Mouse (Mus musculus): ENCODE measurements around the gene Rpgrip1. TPM values are rescaled to one million over a fixed set of nuclear protein-coding genes. Genes with fewer than 3 reads are reported as not detected.
"Not testable (repeated sequence)": the region's sequence is repeated elsewhere in the genome, so short reads cannot be mapped to it uniquely, and the experiment has no call there.

Rpgrip1 gene
- total RNA-seq (2014; rRNA removed) (1.6 and 3.2 TPM in 2 replicates), polyA plus RNA-seq (2015; fragmentation: Nextera tagmentation; extraction: Ambion mirVana) (50.1 and 50.6 TPM in 2 replicates)

- DNase-seq (no peak), ATAC-seq (no peak)
- Histone ChIP-seq H3K9me3 (ENCODE audit: low read length) (no peaks in the 10 kb centered on the region), H3K36me3 (ENCODE audit: insufficient read depth) (no peaks in the 10 kb centered on the region), H3K4me2 (ENCODE audit: low read depth) (no peak within 1 kb of the TSS), H3K4me3 (ENCODE audit: low read depth, low read length) (no peak within 1 kb of the TSS), H3K9ac (no peak within 1 kb of the TSS), H3K27ac (ENCODE audit: low read depth, low read length) (no peak within 1 kb of the TSS), H3K4me1 (ENCODE audit: insufficient read depth) (no peaks in the 10 kb centered on the region), H3K27me3 (ENCODE audit: insufficient read depth, low read length) (no peaks in the 10 kb centered on the region)
- 86% methylated on average over 4 of the region's 4 CpGs for WGBS
- no peak for TF ChIP-seq CTCF (IDR thresholded peaks at IDR 0.05; ENCODE audit: low read depth)
These were observed at the start of gene Rpgrip1 for GRCm38 (mm10) chr14:52110346-52110745. Rpgrip1 (plus strand) TSS chr14:52110704.

DNA sequence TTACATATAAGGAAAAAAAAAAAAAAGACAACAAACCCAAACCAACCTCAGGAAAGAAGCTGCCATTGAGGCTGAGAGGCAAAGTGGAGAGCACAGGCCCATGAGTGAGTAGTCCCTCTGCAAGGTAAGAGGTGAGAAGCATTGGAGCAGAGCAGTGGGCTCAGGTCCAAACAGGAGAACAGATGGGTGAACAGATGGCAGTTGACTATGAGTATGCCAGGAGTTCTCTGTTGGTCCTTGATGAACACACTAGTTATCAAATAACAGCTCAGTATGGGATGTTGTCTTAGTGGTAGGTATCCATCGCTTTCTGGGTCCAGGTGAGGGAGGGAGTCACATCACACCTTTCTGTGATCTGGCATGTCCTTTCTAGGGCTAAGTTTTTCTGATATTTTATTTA is 49.7 kb upstream of the Rpgrip1 start:
- no peak overlapping the region for H3K27ac ChIP-seq (ENCODE audit: low read depth, low read length)
- DNase-seq (no peak), ATAC-seq (no peak)
- WGBS: 72% methylated on average over 1 of the region's 1 CpGs
- no peaks in the 10 kb centered on the region for H3K9me3 ChIP-seq (ENCODE audit: low read length)
- no peak overlapping the region for H3K4me3 ChIP-seq (ENCODE audit: low read depth, low read length)
- H3K4me2 ChIP-seq (ENCODE audit: low read depth): no peak overlapping the region
- no peaks in the 10 kb centered on the region for H3K36me3 ChIP-seq (ENCODE audit: insufficient read depth)
- no peak overlapping the region for H3K9ac ChIP-seq
- TF ChIP-seq CTCF (IDR thresholded peaks at IDR 0.05; ENCODE audit: low read depth): no peak
- no peaks in the 10 kb centered on the region for H3K27me3 ChIP-seq (ENCODE audit: insufficient read depth, low read length)
- no peaks in the 10 kb centered on the region for H3K4me1 ChIP-seq (ENCODE audit: insufficient read depth)

DNA sequence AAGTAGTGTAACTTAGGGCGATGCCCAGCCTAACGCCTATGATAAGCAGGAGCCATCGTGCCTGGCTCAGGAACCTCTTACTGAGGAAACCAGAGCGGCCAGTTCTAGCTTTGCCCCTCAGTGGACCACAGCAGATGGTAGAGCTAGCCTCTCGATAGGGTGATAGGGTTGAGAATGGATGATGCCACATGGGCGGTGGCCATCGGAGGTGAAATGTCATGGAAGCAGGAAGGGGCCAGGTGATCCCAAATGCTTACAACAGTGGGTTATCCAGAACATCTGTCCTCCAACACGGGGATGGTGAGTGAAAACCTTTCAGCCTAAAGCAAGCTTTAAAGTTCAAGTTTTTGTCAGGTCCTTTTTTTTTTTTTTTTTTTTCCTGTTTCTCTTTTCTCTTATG is 48.7 kb upstream of the Rpgrip1 start:
- DNase-seq (no peak), ATAC-seq (no peak)
- Histone ChIP-seq H3K27ac (ENCODE audit: low read depth, low read length) (no peak overlapping the region), H3K9me3 (ENCODE audit: low read length) (no peaks in the 10 kb centered on the region), H3K4me3 (ENCODE audit: low read depth, low read length) (no peak overlapping the region), H3K27me3 (ENCODE audit: insufficient read depth, low read length) (no peaks in the 10 kb centered on the region), H3K4me1 (ENCODE audit: insufficient read depth) (no peaks in the 10 kb centered on the region), H3K9ac (no peak overlapping the region), H3K4me2 (ENCODE audit: low read depth) (no peak overlapping the region), H3K36me3 (ENCODE audit: insufficient read depth) (no peaks in the 10 kb centered on the region)
- TF ChIP-seq CTCF (IDR thresholded peaks at IDR 0.05; ENCODE audit: low read depth): no peak
- WGBS: 89% methylated on average over 8 of the region's 8 CpGs

DNA sequence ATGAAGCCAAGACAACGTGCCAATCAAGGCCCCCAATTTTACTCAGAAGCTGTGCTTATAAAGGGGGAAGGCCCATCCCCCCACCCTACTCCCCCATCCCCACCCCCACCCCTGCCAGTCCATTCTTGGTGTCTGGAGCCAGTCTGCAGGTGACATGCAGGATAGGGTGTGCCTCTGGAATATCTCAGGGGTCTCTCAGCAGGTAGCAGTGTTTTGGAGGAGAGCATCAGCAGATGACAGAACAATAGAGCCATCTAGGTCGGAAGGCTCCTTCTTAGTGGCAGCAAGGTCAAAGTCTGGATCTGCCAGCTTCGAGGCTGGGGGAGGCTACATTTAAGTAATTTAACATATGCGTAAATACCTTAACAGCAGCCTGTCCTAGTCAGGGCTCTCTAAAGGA is 44.4 kb upstream of the Rpgrip1 start:
- Histone ChIP-seq H3K9ac (no peak overlapping the region), H3K9me3 (ENCODE audit: low read length) (no peaks in the 10 kb centered on the region), H3K27ac (ENCODE audit: low read depth, low read length) (no peak overlapping the region), H3K4me1 (ENCODE audit: insufficient read depth) (no peaks in the 10 kb centered on the region), H3K27me3 (ENCODE audit: insufficient read depth, low read length) (no peaks in the 10 kb centered on the region), H3K4me2 (ENCODE audit: low read depth) (no peak overlapping the region), H3K36me3 (ENCODE audit: insufficient read depth) (peaks cover 5% of the 10 kb centered on the region; the same call in 1 of the 2 replicates), H3K4me3 (ENCODE audit: low read depth, low read length) (no peak overlapping the region)
- DNase-seq: no peak
- WGBS: 57% methylated on average over 4 of the region's 4 CpGs
- no peak for TF ChIP-seq CTCF (IDR thresholded peaks at IDR 0.05; ENCODE audit: low read depth)
- no peak for ATAC-seq

- H3K36me3 ChIP-seq (ENCODE audit: insufficient read depth): peaks cover 46% of the 10 kb centered on the region
- 95% methylated on average over 15 of the region's 15 CpGs for WGBS
- DNase-seq (no peak), ATAC-seq (peak; percentile 20; the same call in 1 of the 2 replicates)
- no peak overlapping the region for H3K9ac ChIP-seq
- H3K9me3 ChIP-seq (ENCODE audit: low read length): no peaks in the 10 kb centered on the region
- no peaks in the 10 kb centered on the region for H3K4me1 ChIP-seq (ENCODE audit: insufficient read depth)
- no peak for TF ChIP-seq CTCF (IDR thresholded peaks at IDR 0.05; ENCODE audit: low read depth)
- no peak overlapping the region for H3K4me3 ChIP-seq (ENCODE audit: low read depth, low read length)
- H3K27me3 ChIP-seq (ENCODE audit: insufficient read depth, low read length): no peaks in the 10 kb centered on the region
- H3K27ac ChIP-seq (ENCODE audit: low read depth, low read length): no peak overlapping the region
- no peak overlapping the region for H3K4me2 ChIP-seq (ENCODE audit: low read depth)
These were observed 38.8 kb upstream of the Rpgrip1 start for GRCm38 (mm10) chr14:52071599-52072137.

GRCm38 (mm10) chr14:52083083-52083482 is 27.4 kb upstream of the Rpgrip1 start:
- no peak overlapping the region for H3K4me3 ChIP-seq (ENCODE audit: low read depth, low read length)
- peaks cover 36% of the 10 kb centered on the region for H3K36me3 ChIP-seq (ENCODE audit: insufficient read depth)
- no peaks in the 10 kb centered on the region for H3K27me3 ChIP-seq (ENCODE audit: insufficient read depth, low read length)
- H3K4me1 ChIP-seq (ENCODE audit: insufficient read depth): no peaks in the 10 kb centered on the region
- TF ChIP-seq CTCF (IDR thresholded peaks at IDR 0.05; ENCODE audit: low read depth): no peak
- DNase-seq: no peak
- no peak overlapping the region for H3K27ac ChIP-seq (ENCODE audit: low read depth, low read length)
- H3K9ac ChIP-seq: no peak overlapping the region
- no peaks in the 10 kb centered on the region for H3K9me3 ChIP-seq (ENCODE audit: low read length)
- ATAC-seq: no peak
- H3K4me2 ChIP-seq (ENCODE audit: low read depth): no peak overlapping the region

GRCm38 (mm10) chr14:52094533-52094932 is 16.0 kb upstream of the Rpgrip1 start:
- H3K4me3 ChIP-seq (ENCODE audit: low read depth, low read length): no peak overlapping the region
- H3K36me3 ChIP-seq (ENCODE audit: insufficient read depth): peaks cover 18% of the 10 kb centered on the region

DNA sequence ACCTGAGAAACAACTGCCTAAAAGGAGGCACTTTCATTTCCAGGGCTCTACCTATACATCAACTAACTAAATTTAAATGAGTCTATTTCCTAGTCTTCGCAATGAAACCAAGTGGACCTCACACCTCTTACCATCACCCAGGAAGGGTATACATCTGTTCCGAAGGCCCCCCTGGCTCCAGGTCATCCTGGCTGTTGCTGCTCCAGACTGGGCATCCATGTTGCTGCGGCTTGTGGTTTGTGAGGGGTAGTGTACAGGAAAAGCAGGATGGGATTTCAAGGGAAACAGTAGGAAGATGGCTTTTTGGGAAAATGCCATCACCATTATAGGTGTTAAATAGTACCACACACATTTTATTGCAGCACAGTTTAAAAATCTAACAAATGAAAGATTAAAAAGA is 13.3 kb upstream of the Rpgrip1 start:
- not testable (repeated sequence) for H3K27ac ChIP-seq (ENCODE audit: low read depth, low read length); H3K9me3 ChIP-seq (ENCODE audit: low read length); H3K27me3 ChIP-seq (ENCODE audit: insufficient read depth, low read length); H3K4me3 ChIP-seq (ENCODE audit: low read depth, low read length); H3K36me3 ChIP-seq (ENCODE audit: insufficient read depth); DNase-seq; H3K9ac ChIP-seq; H3K4me2 ChIP-seq (ENCODE audit: low read depth); ATAC-seq
- WGBS: 95% methylated on average over 3 of the region's 3 CpGs
- peaks cover 15% of the 10 kb centered on the region for H3K4me1 ChIP-seq (ENCODE audit: insufficient read depth)

More at GRCm38 (mm10) chr14:52094533-52094932, 16.0 kb upstream of the Rpgrip1 start:
- Histone ChIP-seq H3K27me3 (ENCODE audit: insufficient read depth, low read length) (no peaks in the 10 kb centered on the region), H3K9me3 (ENCODE audit: low read length) (no peaks in the 10 kb centered on the region), H3K4me2 (ENCODE audit: low read depth) (no peak overlapping the region), H3K9ac (no peak overlapping the region), H3K27ac (ENCODE audit: low read depth, low read length) (no peak overlapping the region), H3K4me1 (ENCODE audit: insufficient read depth) (no peaks in the 10 kb centered on the region; the same call in 1 of the 2 replicates)
- ATAC-seq (no peak), DNase-seq (no peak)
- no peak for TF ChIP-seq CTCF (IDR thresholded peaks at IDR 0.05; ENCODE audit: low read depth)
- WGBS: 88% methylated on average over 1 of the region's 1 CpGs

GRCm38 (mm10) chr14:52098387-52098786 is 12.1 kb upstream of the Rpgrip1 start:
- peaks cover 18% of the 10 kb centered on the region for H3K4me1 ChIP-seq (ENCODE audit: insufficient read depth)
- not testable (repeated sequence) for H3K27ac ChIP-seq (ENCODE audit: low read depth, low read length); ATAC-seq; H3K36me3 ChIP-seq (ENCODE audit: insufficient read depth); H3K9ac ChIP-seq; DNase-seq; H3K4me3 ChIP-seq (ENCODE audit: low read depth, low read length); H3K4me2 ChIP-seq (ENCODE audit: low read depth); H3K9me3 ChIP-seq (ENCODE audit: low read length); H3K27me3 ChIP-seq (ENCODE audit: insufficient read depth, low read length)
- WGBS: 79% methylated on average over 3 of the region's 3 CpGs

Data from forebrain, postnatal 0 days (tissue).